Mouse (Mus musculus) neural tube, embryonic 14.5 days (tissue): ENCODE measurements around the gene Pcbd1. TPM values are rescaled to one million over a fixed set of nuclear protein-coding genes. Genes with fewer than 3 reads are reported as not detected.
"Not testable (repeated sequence)": the region's sequence is repeated elsewhere in the genome, so short reads cannot be mapped to it uniquely, and the experiment has no call there.

ENCODE experiments used
- ATAC-seq: fragments of 200-750 bp; cut with Nextera tagmentation; 2 replicates; pipeline ENCODE4 v1.8.0; 2017; ENCODE audit warnings: low read depth, mild to moderate bottlenecking, moderate TSS enrichment, moderate library complexity
- H3K27ac ChIP-seq: fragments of 300-500 bp; sonication (generic); 2 replicates; pipeline ENCODE4 v1.5.1; 2014; ENCODE audit warnings: low read depth, mild to moderate bottlenecking, control low read depth, low read length, moderate library complexity, mixed read lengths
- H3K27me3 ChIP-seq: fragments of 300-500 bp; sonication (generic); 2 replicates; pipeline ENCODE4 v1.6.1; 2014; ENCODE audit warnings: low read length; ENCODE audit not compliant: control insufficient read depth, insufficient read depth
- H3K36me3 ChIP-seq: fragments of 300-500 bp; sonication (generic); 2 replicates; pipeline ENCODE4 v1.6.1; 2014; ENCODE audit warnings: low read length, mixed read lengths; ENCODE audit not compliant: control insufficient read depth, insufficient read depth
- H3K4me1 ChIP-seq: fragments of 300-500 bp; sonication (generic); 2 replicates; pipeline ENCODE4 v1.6.1; 2014; ENCODE audit warnings: low read length; ENCODE audit not compliant: control insufficient read depth, insufficient read depth
- H3K4me2 ChIP-seq: fragments of 300-500 bp; sonication (generic); 2 replicates; pipeline ENCODE4 v1.6.1; 2014; ENCODE audit warnings: mild to moderate bottlenecking, low read depth, low read length, control low read depth
- H3K4me3 ChIP-seq: fragments of 300-500 bp; sonication (generic); 2 replicates; pipeline ENCODE4 v1.5.1; 2014; ENCODE audit warnings: low read depth, low read length, control low read depth, mixed read lengths
- H3K9ac ChIP-seq: fragments of 300-500 bp; sonication (generic); replicated peaks from 2 replicates; pipeline ENCODE4 v1.6.1; 2014; ENCODE audit warnings: low read depth, mild to moderate bottlenecking, control low read depth, low read length, mixed read lengths
- H3K9me3 ChIP-seq: fragments of 300-500 bp; sonication (generic); 2 replicates; pipeline ENCODE4 v1.6.1; 2016; ENCODE audit warnings: low read length; ENCODE audit not compliant: control insufficient read depth
- WGBS: fragments of 180-500 bp; shearing (Covaris S2); extraction: QIAGEN DNeasy Blood & Tissue Kit; methylation state at CpG from one replicate; pipeline ENCODE4 v1.1.7; 2014; 5-methylcytosine and 5-hydroxymethylcytosine counted together
- polyA plus RNA-seq: library from polyadenylated mRNA; unstranded; fragments of >200 nt; fragmentation: Nextera tagmentation; extraction: Ambion mirVana; gene quantifications from 2 replicates; pipeline ENCODE4 v1.2.1, GENCODE M21; 2014

Pcbd1 gene
- polyA plus RNA-seq, 1 experiment from 2014 or later: 51.2 TPM

DNA sequence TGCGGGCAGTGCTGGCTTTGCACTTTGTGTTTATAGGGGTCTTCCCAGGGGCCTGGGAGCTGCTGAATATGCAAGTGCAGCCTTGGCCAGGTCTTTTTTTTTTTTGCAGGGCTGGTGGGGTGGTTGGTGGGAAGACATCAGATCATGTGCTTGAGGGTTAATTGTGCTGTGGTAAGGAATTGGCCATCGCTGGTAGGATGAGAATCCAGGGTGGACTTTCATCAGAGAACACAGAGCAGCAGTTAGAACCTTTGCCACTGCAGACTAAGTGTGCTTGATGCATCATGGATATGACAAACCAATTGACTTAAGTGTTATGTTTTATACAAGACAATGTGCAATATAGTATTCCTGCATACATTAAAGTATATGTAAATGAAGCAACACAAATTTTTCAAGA lies 3.8 kb upstream of the Pcbd1 start:
- WGBS: 99% methylated on average over 2 of the region's 2 CpGs
- H3K36me3 ChIP-seq: no peaks in the 10 kb centered on the region
- H3K9ac ChIP-seq: no peak overlapping the region
- no peak for ATAC-seq
- no peak overlapping the region for H3K4me3 ChIP-seq
- peaks cover 9% of the 10 kb centered on the region; the same call in 1 of the 2 replicates for H3K4me1 ChIP-seq
- no peak overlapping the region for H3K27ac ChIP-seq
- no peaks in the 10 kb centered on the region for H3K9me3 ChIP-seq
- no peaks in the 10 kb centered on the region for H3K27me3 ChIP-seq
- H3K4me2 ChIP-seq: no peak overlapping the region

DNA sequence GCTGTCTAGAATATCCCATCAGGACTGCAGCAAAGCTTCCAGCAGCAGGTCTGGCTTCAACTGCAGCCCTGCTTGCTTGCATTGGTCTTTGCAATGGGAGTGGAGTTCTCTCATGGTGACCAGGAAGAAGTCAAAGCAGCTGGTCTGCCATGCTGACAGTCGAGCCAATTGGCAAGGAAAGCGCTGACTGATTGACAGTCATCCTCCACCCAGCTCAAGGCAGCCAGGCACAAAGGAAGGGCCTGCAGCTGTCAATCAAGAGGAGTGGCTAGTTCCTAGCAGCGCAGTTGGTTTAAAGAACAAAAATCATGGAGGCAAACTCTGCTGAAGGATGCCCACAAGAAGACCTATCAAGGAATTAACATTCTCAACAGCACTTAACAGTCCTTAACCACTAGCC lies 2.6 kb upstream of the Pcbd1 start:
- 41% methylated on average over 3 of the region's 3 CpGs for WGBS
- H3K27ac ChIP-seq: no peak overlapping the region

GRCm38 (mm10) chr10:61088468-61088867 lies 663 bp upstream of the Pcbd1 start:
- H3K9me3 ChIP-seq: no peaks in the 10 kb centered on the region
- 82% methylated on average over 3 of the region's 3 CpGs for WGBS
- no peak for ATAC-seq
- peaks cover 9% of the 10 kb centered on the region; the same call in 1 of the 2 replicates for H3K4me1 ChIP-seq
- no peak overlapping the region for H3K9ac ChIP-seq
- H3K27me3 ChIP-seq: no peaks in the 10 kb centered on the region
- H3K4me2 ChIP-seq: no peak overlapping the region
- no peaks in the 10 kb centered on the region for H3K36me3 ChIP-seq
- H3K4me3 ChIP-seq: no peak overlapping the region
- no peak overlapping the region for H3K27ac ChIP-seq

More for the DNA sequence above, 2.6 kb upstream of the Pcbd1 start:
- H3K9me3 ChIP-seq: no peaks in the 10 kb centered on the region
- no peaks in the 10 kb centered on the region for H3K36me3 ChIP-seq
- no peak overlapping the region for H3K4me3 ChIP-seq
- H3K9ac ChIP-seq: no peak overlapping the region
- ATAC-seq: no peak
- no peak overlapping the region for H3K4me2 ChIP-seq
- H3K4me1 ChIP-seq: peaks cover 9% of the 10 kb centered on the region; the same call in 1 of the 2 replicates
- H3K27me3 ChIP-seq: no peaks in the 10 kb centered on the region

GRCm38 (mm10) chr10:61091866-61092265 lies 2.7 kb downstream of the Pcbd1 start:
- H3K36me3 ChIP-seq: no peaks in the 10 kb centered on the region
- peaks cover 9% of the 10 kb centered on the region; the same call in 1 of the 2 replicates for H3K4me1 ChIP-seq
- ATAC-seq: no peak
- no peak overlapping the region for H3K4me2 ChIP-seq
- no peak overlapping the region for H3K9ac ChIP-seq
- no peaks in the 10 kb centered on the region for H3K9me3 ChIP-seq
- H3K27ac ChIP-seq: no peak overlapping the region
- 83% methylated on average over 6 of the region's 6 CpGs for WGBS
- H3K4me3 ChIP-seq: no peak overlapping the region
- H3K27me3 ChIP-seq: no peaks in the 10 kb centered on the region

DNA sequence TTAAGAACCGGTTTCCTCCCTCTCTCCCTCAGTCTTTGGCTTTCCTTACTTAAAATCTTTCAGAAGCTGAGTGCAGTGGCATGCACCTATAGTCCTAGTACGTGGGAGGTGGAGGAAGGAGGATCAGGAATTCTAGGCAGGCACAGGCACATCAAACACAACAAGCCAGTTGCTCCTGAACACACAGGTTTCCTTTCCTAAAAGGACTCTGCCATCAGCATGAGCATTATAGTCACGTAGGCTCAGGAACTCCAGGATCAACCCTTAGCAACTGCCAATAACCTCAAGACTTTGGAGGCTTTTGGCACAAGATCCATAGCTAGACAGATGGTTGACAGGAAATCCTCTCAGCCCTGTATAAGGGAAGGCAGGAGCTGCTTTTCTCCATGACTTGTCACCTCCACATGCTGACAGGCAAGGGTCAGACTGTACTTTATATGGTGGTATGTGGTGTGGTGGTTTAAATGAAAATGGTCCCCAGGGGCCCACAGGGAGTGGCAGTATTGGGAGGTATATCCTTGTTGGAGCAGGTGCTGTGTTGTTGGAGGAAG lies 14.5 kb downstream of the Pcbd1 start:
- Histone ChIP-seq H3K36me3 (peaks cover 66% of the 10 kb centered on the region), H3K27me3 (no peaks in the 10 kb centered on the region), H3K27ac (no peak overlapping the region), H3K4me1 (no peaks in the 10 kb centered on the region), H3K4me3 (no peak overlapping the region), H3K4me2 (no peak overlapping the region), H3K9ac (no peak overlapping the region), H3K9me3 (no peaks in the 10 kb centered on the region)
- no peak for ATAC-seq
- 96% methylated on average over 3 of the region's 3 CpGs for WGBS

- no peak for ATAC-seq
- H3K27ac ChIP-seq: no peak overlapping the region
- no peaks in the 10 kb centered on the region for H3K4me1 ChIP-seq
- H3K4me3 ChIP-seq: no peak overlapping the region
- H3K27me3 ChIP-seq: no peaks in the 10 kb centered on the region
- H3K9me3 ChIP-seq: no peaks in the 10 kb centered on the region
- H3K36me3 ChIP-seq: peaks cover 38% of the 10 kb centered on the region
- H3K9ac ChIP-seq: no peak overlapping the region
- WGBS: 94% methylated on average over 2 of the region's 2 CpGs
- H3K4me2 ChIP-seq: no peak overlapping the region
These were observed 25.2 kb downstream of the Pcbd1 start for GRCm38 (mm10) chr10:61114246-61114720.

DNA sequence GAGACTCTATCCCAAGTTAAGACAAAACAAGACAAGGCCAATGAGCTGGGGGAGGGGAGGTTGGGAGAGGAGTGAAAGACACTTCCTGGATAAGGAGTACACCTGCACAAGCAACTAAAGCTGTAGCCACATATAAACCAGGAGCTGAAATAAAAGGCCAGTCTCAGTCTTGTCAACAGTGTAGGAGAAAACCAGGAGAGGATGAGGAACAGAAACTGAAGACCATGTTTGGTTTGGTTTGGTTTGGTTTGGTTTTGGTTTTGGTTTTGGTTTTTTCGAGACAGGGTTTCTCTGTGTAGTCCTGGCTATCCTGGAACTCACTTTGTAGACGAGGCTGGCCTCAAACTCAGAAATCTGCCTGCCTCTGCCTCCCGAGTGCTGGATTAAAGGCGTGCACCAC lies 32.6 kb downstream of the Pcbd1 start:
- not testable (repeated sequence) for H3K9ac ChIP-seq, ATAC-seq, H3K27ac ChIP-seq, H3K4me2 ChIP-seq, H3K27me3 ChIP-seq, H3K4me1 ChIP-seq, H3K9me3 ChIP-seq, H3K4me3 ChIP-seq
- 95% methylated on average over 4 of the region's 4 CpGs for WGBS
- peaks cover 20% of the 10 kb centered on the region for H3K36me3 ChIP-seq

GRCm38 (mm10) chr10:61123276-61123913 lies 34.3 kb downstream of the Pcbd1 start:
- no peak for ATAC-seq
- WGBS: 92% methylated on average over 3 of the region's 3 CpGs
- Histone ChIP-seq H3K4me2 (no peak overlapping the region), H3K27me3 (no peaks in the 10 kb centered on the region), H3K4me1 (no peaks in the 10 kb centered on the region), H3K27ac (no peak overlapping the region), H3K4me3 (no peak overlapping the region), H3K9ac (no peak overlapping the region), H3K36me3 (peaks cover 13% of the 10 kb centered on the region), H3K9me3 (no peaks in the 10 kb centered on the region)

DNA sequence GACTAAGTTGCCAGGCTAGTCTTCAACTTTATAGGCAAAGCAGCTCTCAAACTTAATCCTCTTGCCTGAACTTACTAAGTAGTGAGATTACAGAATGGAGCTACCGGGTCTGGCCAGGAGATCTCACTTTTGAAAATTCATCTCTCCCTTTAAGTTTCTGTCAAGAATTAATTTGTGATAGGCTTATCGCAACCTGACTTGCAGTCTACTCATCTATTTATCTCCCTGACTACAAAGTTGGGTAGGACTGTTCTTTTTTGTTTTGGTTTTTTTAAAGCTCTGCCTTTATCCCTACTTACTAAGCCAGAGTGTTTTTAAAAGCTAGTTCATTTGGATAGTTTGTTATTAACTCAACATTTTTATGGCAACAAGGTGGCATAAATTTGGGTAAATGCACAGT lies 35.3 kb downstream of the Pcbd1 start:
- 95% methylated on average over 2 of the region's 2 CpGs for WGBS
- Histone ChIP-seq H3K27ac (no peak overlapping the region), H3K4me3 (no peak overlapping the region), H3K4me2 (no peak overlapping the region), H3K9me3 (no peaks in the 10 kb centered on the region), H3K27me3 (no peaks in the 10 kb centered on the region), H3K36me3 (peaks cover 13% of the 10 kb centered on the region), H3K9ac (no peak overlapping the region), H3K4me1 (no peaks in the 10 kb centered on the region)
- no peak for ATAC-seq
